Mouse (Mus musculus) lung, embryonic 16.5 days (tissue): Measurements from ENCODE around the gene Fbxl12. TPM values are rescaled to one million over a fixed set of nuclear protein-coding genes. Genes with fewer than 3 reads are reported as not detected.

Experiments
- ATAC-seq: fragments of 200-750 bp; cut with Nextera tagmentation; 2 replicates; pipeline ENCODE4 v1.8.0; 2017; ENCODE audit warnings: low read depth, mild to moderate bottlenecking, moderate library complexity
- H3K27ac ChIP-seq: fragments of 300-500 bp; sonication (generic); 2 replicates; pipeline ENCODE4 v1.5.1; 2014; ENCODE audit warnings: mild to moderate bottlenecking, control low read depth, low read length
- H3K27me3 ChIP-seq: fragments of 300-500 bp; sonication (generic); 2 replicates; pipeline ENCODE4 v1.6.1; 2014; ENCODE audit warnings: low read depth, low read length, mixed read lengths; ENCODE audit not compliant: control insufficient read depth, insufficient read depth
- H3K36me3 ChIP-seq: fragments of 300-500 bp; sonication (generic); 2 replicates; pipeline ENCODE4 v1.6.1; 2014; ENCODE audit warnings: low read length; ENCODE audit not compliant: control insufficient read depth, insufficient read depth
- H3K4me1 ChIP-seq: fragments of 300-500 bp; sonication (generic); replicated peaks from 2 replicates; pipeline ENCODE4 v1.6.1; 2014; ENCODE audit warnings: low read length, mixed read lengths; ENCODE audit not compliant: control insufficient read depth, insufficient read depth
- H3K4me2 ChIP-seq: fragments of 300-500 bp; sonication (generic); 2 replicates; pipeline ENCODE4 v1.6.1; 2014; ENCODE audit warnings: low read depth, low read length, control low read depth
- H3K4me3 ChIP-seq: fragments of 300-500 bp; sonication (generic); 2 replicates; pipeline ENCODE4 v1.5.1; 2014; ENCODE audit warnings: mild to moderate bottlenecking, low read length, control low read depth
- H3K9ac ChIP-seq: fragments of 300-500 bp; sonication (generic); 2 replicates; pipeline ENCODE4 v1.6.1; 2014; ENCODE audit warnings: low read length, control low read depth
- H3K9me3 ChIP-seq: fragments of 300-500 bp; sonication (generic); 2 replicates; pipeline ENCODE4 v1.6.1; 2016; ENCODE audit warnings: low read length; ENCODE audit not compliant: control insufficient read depth
- WGBS: fragments of 180-500 bp; shearing (Covaris S2); extraction: QIAGEN DNeasy Blood & Tissue Kit; methylation state at CpG from one replicate; pipeline ENCODE4 v1.1.7; 2014; 5-methylcytosine and 5-hydroxymethylcytosine counted together
- polyA plus RNA-seq: library from polyadenylated mRNA; unstranded; fragments of >200 nt; fragmentation: Nextera tagmentation; extraction: Ambion mirVana; gene quantifications from 2 replicates; pipeline ENCODE4 v1.2.1, GENCODE M21; 2015

Gene Fbxl12
- polyA plus RNA-seq, 1 experiment from 2014 or later: 20.9 TPM

DNA sequence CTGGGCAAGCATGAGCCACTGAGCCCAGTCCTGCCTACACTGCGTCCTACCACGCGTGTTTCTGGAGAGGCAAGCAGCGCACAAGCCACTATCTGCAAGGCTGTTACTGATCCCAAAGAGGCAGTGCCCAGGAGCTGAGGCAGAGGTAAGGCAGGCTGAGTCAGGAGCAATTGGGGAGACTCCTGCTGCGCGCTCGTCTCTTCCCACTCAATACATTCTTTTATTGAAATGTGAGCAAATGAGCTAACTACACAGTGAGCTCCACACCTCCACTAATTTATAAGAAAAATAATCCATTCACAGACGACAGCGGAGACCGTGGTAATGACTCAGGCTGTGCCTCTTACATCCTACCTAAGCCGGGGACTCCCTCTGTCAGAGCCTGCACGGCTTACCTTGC lies 33.3 kb upstream of the Fbxl12 start:
- no peak overlapping the region for H3K27ac ChIP-seq
- H3K4me3 ChIP-seq: no peak overlapping the region
- H3K36me3 ChIP-seq: no peaks in the 10 kb centered on the region
- H3K27me3 ChIP-seq: no peaks in the 10 kb centered on the region
- no peaks in the 10 kb centered on the region for H3K9me3 ChIP-seq
- 87% methylated on average over 12 of the region's 12 CpGs for WGBS
- no peak for ATAC-seq
- H3K4me2 ChIP-seq: no peak overlapping the region
- H3K4me1 ChIP-seq: no peaks in the 10 kb centered on the region
- H3K9ac ChIP-seq: no peak overlapping the region

DNA sequence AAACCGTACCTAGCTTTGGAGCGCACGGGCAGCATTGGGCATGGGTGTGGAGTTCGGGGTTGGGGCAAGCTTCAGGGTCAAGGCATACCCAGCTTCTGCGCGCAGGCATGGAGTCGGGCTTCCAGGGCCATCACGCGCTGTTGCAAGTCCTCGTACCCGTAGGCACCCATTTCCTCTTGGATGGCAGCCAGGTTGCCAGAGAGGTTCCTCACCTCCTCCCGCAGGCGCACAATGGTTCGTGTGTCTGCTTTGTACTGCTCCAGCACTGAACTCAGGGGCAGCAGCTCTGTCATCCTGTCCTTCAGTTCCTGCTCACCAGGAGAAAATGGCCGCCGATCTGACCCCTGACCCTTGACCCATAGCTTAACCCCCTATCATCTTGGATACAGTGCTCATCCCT lies 27.5 kb upstream of the Fbxl12 start:
- H3K27me3 ChIP-seq: no peaks in the 10 kb centered on the region
- H3K4me1 ChIP-seq: peaks cover 2% of the 10 kb centered on the region; the same call in 1 of the 2 replicates
- 62% methylated on average over 16 of the region's 16 CpGs for WGBS
- H3K36me3 ChIP-seq: no peaks in the 10 kb centered on the region
- ATAC-seq: no peak
- H3K4me3 ChIP-seq: no peak overlapping the region
- H3K27ac ChIP-seq: no peak overlapping the region
- no peak overlapping the region for H3K9ac ChIP-seq
- H3K9me3 ChIP-seq: no peaks in the 10 kb centered on the region
- H3K4me2 ChIP-seq: no peak overlapping the region

DNA sequence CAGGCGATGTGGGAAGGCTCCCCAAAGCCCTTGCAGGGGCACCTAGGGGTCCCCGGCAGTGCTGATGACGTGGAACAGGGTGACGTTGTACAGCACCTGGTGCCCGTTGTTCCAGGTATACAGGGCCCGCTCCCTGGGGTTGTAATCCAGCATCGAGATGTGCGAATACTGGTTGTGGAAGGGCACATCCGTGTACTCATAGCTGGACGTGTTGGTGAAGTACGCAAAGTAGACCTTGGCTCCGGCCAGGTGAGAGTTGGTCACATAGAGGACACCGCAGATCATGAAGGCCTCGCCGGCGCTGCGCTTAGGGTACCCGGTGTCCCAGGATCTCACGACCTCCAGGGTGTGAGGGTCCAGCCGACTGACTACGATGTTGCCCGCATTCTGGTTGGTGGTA lies 23.5 kb upstream of the Fbxl12 start:
- WGBS: 90% methylated on average over 22 of the region's 22 CpGs
- Histone ChIP-seq H3K4me2 (no peak overlapping the region), H3K27ac (no peak overlapping the region), H3K36me3 (peaks cover 8% of the 10 kb centered on the region), H3K9me3 (no peaks in the 10 kb centered on the region), H3K4me1 (peaks cover 2% of the 10 kb centered on the region; the same call in 1 of the 2 replicates), H3K4me3 (no peak overlapping the region), H3K9ac (no peak overlapping the region), H3K27me3 (no peaks in the 10 kb centered on the region)
- no peak for ATAC-seq

DNA sequence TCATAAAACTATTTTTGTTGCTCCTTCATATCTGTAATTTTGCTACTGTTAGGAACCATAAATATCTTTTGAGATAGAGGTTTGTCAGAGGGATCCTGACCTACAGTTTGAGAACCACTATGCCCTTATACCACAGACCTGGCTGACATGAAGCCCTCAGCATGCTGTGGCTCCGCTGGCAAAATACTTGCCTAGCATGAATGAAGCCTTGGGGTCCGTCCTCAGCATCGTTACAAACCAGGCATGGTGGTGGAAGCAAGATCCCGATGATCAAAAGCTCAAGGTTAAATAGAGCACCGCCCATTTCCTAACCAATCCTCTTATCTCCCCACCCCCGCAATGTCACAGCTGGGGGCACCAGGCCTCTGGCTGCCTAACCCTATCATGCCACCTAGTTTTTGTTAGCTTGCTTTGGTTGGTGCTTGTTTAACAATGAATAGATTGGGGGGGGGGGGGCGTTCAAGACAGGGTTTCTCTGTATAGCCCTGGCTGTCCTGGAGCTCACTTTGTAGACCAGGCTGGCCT lies 22.0 kb upstream of the Fbxl12 start:
- Histone ChIP-seq H3K4me2 (no peak overlapping the region), H3K27ac (no peak overlapping the region), H3K9ac (no peak overlapping the region), H3K4me3 (no peak overlapping the region), H3K27me3 (no peaks in the 10 kb centered on the region), H3K4me1 (no peaks in the 10 kb centered on the region), H3K9me3 (no peaks in the 10 kb centered on the region), H3K36me3 (peaks cover 19% of the 10 kb centered on the region)
- 10% methylated on average over 7 of the region's 7 CpGs for WGBS
- ATAC-seq: no peak

GRCm38 (mm10) chr9:20665925-20666324 lies 21.4 kb upstream of the Fbxl12 start:
- H3K9me3 ChIP-seq: no peaks in the 10 kb centered on the region
- ATAC-seq: no peak
- 33% methylated on average over 8 of the region's 8 CpGs for WGBS

DNA sequence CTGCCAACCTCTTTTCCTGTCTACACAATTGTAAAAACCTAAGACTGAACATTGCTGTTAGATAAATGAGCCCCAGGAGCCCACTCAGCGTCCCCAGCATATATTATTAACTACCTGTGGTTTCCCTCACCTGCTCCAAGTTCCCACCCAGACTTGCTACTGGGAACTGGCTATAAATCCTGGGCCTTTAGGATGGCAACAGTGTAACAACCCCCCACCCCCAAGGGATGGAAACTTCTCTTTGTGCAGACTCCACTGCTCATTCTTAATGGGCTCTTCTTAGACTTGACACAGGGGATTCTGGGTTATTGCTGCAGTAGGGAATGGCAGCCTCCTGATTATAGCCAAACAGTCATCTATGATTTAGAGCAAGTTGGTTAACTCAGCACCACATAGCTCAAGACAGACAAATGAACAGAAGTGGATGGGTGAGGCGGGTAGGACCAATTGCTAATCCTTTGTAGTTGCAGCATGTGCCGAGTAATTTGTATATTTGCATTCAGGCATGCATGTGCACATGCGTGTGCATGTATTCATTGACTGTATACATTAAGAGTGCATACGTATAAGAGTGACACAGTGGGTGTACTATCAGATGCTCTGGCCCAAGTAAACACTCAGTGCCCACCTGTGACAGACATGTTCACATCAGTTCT lies 20.5 kb upstream of the Fbxl12 start:
- Histone ChIP-seq H3K4me2 (no peak overlapping the region), H3K9ac (no peak overlapping the region), H3K9me3 (no peaks in the 10 kb centered on the region), H3K4me3 (no peak overlapping the region), H3K36me3 (peaks cover 22% of the 10 kb centered on the region), H3K4me1 (no peaks in the 10 kb centered on the region), H3K27me3 (no peaks in the 10 kb centered on the region), H3K27ac (no peak overlapping the region)
- ATAC-seq: no peak
- WGBS: 68% methylated on average over 5 of the region's 5 CpGs

More at GRCm38 (mm10) chr9:20665925-20666324, 21.4 kb upstream of the Fbxl12 start:
- no peaks in the 10 kb centered on the region for H3K27me3 ChIP-seq
- no peak overlapping the region for H3K4me3 ChIP-seq
- no peaks in the 10 kb centered on the region for H3K4me1 ChIP-seq
- no peak overlapping the region for H3K9ac ChIP-seq
- no peak overlapping the region for H3K4me2 ChIP-seq
- no peak overlapping the region for H3K27ac ChIP-seq
- H3K36me3 ChIP-seq: peaks cover 22% of the 10 kb centered on the region

GRCm38 (mm10) chr9:20664366-20664765 lies 19.8 kb upstream of the Fbxl12 start:
- Histone ChIP-seq H3K9ac (no peak overlapping the region), H3K9me3 (no peaks in the 10 kb centered on the region), H3K27me3 (no peaks in the 10 kb centered on the region), H3K4me1 (no peaks in the 10 kb centered on the region), H3K4me3 (no peak overlapping the region), H3K27ac (no peak overlapping the region), H3K36me3 (peaks cover 25% of the 10 kb centered on the region), H3K4me2 (no peak overlapping the region)
- WGBS: 54% methylated on average over 2 of the region's 2 CpGs
- ATAC-seq: no peak

DNA sequence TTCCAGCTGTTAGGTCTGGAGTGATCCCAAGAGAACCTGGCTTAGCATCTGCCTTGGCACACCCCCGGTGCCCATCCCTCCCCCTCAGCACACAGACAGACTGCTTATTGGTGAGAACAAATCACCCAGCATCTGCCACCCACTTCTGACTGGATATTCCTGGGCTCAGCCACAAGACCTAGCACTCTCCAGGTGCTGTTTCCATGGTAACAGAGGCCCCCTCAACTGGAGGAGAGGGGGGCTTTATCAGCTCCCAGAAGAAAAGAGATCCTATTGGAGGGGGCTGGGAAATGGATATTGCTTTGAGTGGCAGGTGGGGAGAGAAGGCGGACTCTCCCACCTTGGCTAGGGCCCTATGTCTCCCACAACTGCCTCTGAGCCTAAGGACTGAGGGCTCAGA lies 19.4 kb upstream of the Fbxl12 start:
- Histone ChIP-seq H3K4me3 (no peak overlapping the region), H3K36me3 (peaks cover 29% of the 10 kb centered on the region), H3K4me2 (no peak overlapping the region), H3K9ac (no peak overlapping the region), H3K27ac (no peak overlapping the region), H3K27me3 (no peaks in the 10 kb centered on the region), H3K4me1 (no peaks in the 10 kb centered on the region), H3K9me3 (no peaks in the 10 kb centered on the region)
- no peak for ATAC-seq
- 89% methylated on average over 2 of the region's 2 CpGs for WGBS

- ATAC-seq: no peak
- Histone ChIP-seq H3K27me3 (no peaks in the 10 kb centered on the region), H3K27ac (no peak overlapping the region), H3K4me1 (no peaks in the 10 kb centered on the region), H3K4me3 (no peak overlapping the region), H3K4me2 (no peak overlapping the region), H3K9ac (no peak overlapping the region), H3K9me3 (no peaks in the 10 kb centered on the region), H3K36me3 (peaks cover 31% of the 10 kb centered on the region)
- 91% methylated on average over 8 of the region's 8 CpGs for WGBS
These were observed 18.3 kb upstream of the Fbxl12 start for GRCm38 (mm10) chr9:20662874-20663273.
